Mouse (Mus musculus): Measurements from ENCODE around the gene Hmg20a. TPM values are rescaled to one million over a fixed set of nuclear protein-coding genes. Genes with fewer than 3 reads are reported as not detected.

The Hmg20a gene
- polyA plus RNA-seq, 1 experiment, result 138 TPM

- no peak overlapping the region for H3K27ac ChIP-seq (ENCODE audit: insufficient read depth, low read depth, low read length)
Observed at GRCm38 (mm10) chr9:56463046-56463445, 44.6 kb downstream of the Hmg20a start.

GRCm38 (mm10) chr9:56463686-56464515, 45.5 kb downstream of the Hmg20a start:
- H3K4me3 ChIP-seq (ENCODE audit: insufficient read depth, low read depth, low read length), result no peak overlapping the region
- peaks cover 14% of the 10 kb centered on the region for H3K4me1 ChIP-seq (ENCODE audit: control insufficient read depth, insufficient read depth, low read length)
- H3K27ac ChIP-seq (ENCODE audit: insufficient read depth, low read depth, low read length), result no peak overlapping the region
- TF ChIP-seq CTCF (IDR thresholded peaks at IDR 0.05; ENCODE audit: insufficient read depth, low read depth, low read length), result no peak
- no peak for TF ChIP-seq POLR2A (IDR thresholded peaks at IDR 0.05; ENCODE audit: insufficient read depth, low read depth, low read length)
- WGBS, result 64% methylated on average over 4 of the region's 4 CpGs

More at GRCm38 (mm10) chr9:56463046-56463445, 44.6 kb downstream of the Hmg20a start:
- peaks cover 14% of the 10 kb centered on the region for H3K4me1 ChIP-seq (ENCODE audit: control insufficient read depth, insufficient read depth, low read length)
- TF ChIP-seq POLR2A (IDR thresholded peaks at IDR 0.05; ENCODE audit: insufficient read depth, low read depth, low read length), result no peak
- no peak for TF ChIP-seq CTCF (IDR thresholded peaks at IDR 0.05; ENCODE audit: insufficient read depth, low read depth, low read length)
- WGBS, result 78% methylated on average over 2 of the region's 2 CpGs
- H3K4me3 ChIP-seq (ENCODE audit: insufficient read depth, low read depth, low read length), result no peak overlapping the region

GRCm38 (mm10) chr9:56464863-56465654, 46.6 kb downstream of the Hmg20a start:
- peaks cover 14% of the 10 kb centered on the region for H3K4me1 ChIP-seq (ENCODE audit: control insufficient read depth, insufficient read depth, low read length)
- TF ChIP-seq POLR2A (IDR thresholded peaks at IDR 0.05; ENCODE audit: insufficient read depth, low read depth, low read length) (no peak), CTCF (IDR thresholded peaks at IDR 0.05; ENCODE audit: insufficient read depth, low read depth, low read length) (no peak)
- 29% methylated on average over 23 of the region's 23 CpGs for WGBS
- H3K4me3 ChIP-seq (ENCODE audit: insufficient read depth, low read depth, low read length), result no peak overlapping the region
- H3K27ac ChIP-seq (ENCODE audit: insufficient read depth, low read depth, low read length), result no peak overlapping the region; the same call in 1 of the 2 replicates

GRCm38 (mm10) chr9:56466251-56466650, 47.8 kb downstream of the Hmg20a start:
- peaks cover 14% of the 10 kb centered on the region for H3K4me1 ChIP-seq (ENCODE audit: control insufficient read depth, insufficient read depth, low read length)
- TF ChIP-seq POLR2A (IDR thresholded peaks at IDR 0.05; ENCODE audit: insufficient read depth, low read depth, low read length) (no peak), CTCF (IDR thresholded peaks at IDR 0.05; ENCODE audit: insufficient read depth, low read depth, low read length) (no peak)
- WGBS, result 89% methylated on average over 4 of the region's 4 CpGs
- no peak overlapping the region for H3K27ac ChIP-seq (ENCODE audit: insufficient read depth, low read depth, low read length)
- no peak overlapping the region for H3K4me3 ChIP-seq (ENCODE audit: insufficient read depth, low read depth, low read length)

GRCm38 (mm10) chr9:56469656-56470055, 51.2 kb downstream of the Hmg20a start:
- TF ChIP-seq CTCF (IDR thresholded peaks at IDR 0.05; ENCODE audit: insufficient read depth, low read depth, low read length) (no peak), POLR2A (IDR thresholded peaks at IDR 0.05; ENCODE audit: insufficient read depth, low read depth, low read length) (no peak)
- WGBS, result 66% methylated on average over 2 of the region's 2 CpGs
- H3K27ac ChIP-seq (ENCODE audit: insufficient read depth, low read depth, low read length), result no peak overlapping the region
- peaks cover 10% of the 10 kb centered on the region; the same call in 1 of the 2 replicates for H3K4me1 ChIP-seq (ENCODE audit: control insufficient read depth, insufficient read depth, low read length)
- H3K4me3 ChIP-seq (ENCODE audit: insufficient read depth, low read depth, low read length), result no peak overlapping the region

GRCm38 (mm10) chr9:56470291-56470690, 51.9 kb downstream of the Hmg20a start:
- Histone ChIP-seq H3K4me1 (ENCODE audit: control insufficient read depth, insufficient read depth, low read length) (peaks cover 4% of the 10 kb centered on the region; the same call in 1 of the 2 replicates), H3K4me3 (ENCODE audit: insufficient read depth, low read depth, low read length) (no peak overlapping the region), H3K27ac (ENCODE audit: insufficient read depth, low read depth, low read length) (no peak overlapping the region)
- WGBS, result 58% methylated on average over 7 of the region's 7 CpGs
- TF ChIP-seq POLR2A (IDR thresholded peaks at IDR 0.05; ENCODE audit: insufficient read depth, low read depth, low read length), result no peak
- TF ChIP-seq CTCF (IDR thresholded peaks at IDR 0.05; ENCODE audit: insufficient read depth, low read depth, low read length), result no peak

- TF ChIP-seq CTCF (IDR thresholded peaks at IDR 0.05; ENCODE audit: insufficient read depth, low read depth, low read length), result no peak
- no peak overlapping the region for H3K4me3 ChIP-seq (ENCODE audit: insufficient read depth, low read depth, low read length)
- no peak overlapping the region for H3K27ac ChIP-seq (ENCODE audit: insufficient read depth, low read depth, low read length)
- H3K4me1 ChIP-seq (ENCODE audit: control insufficient read depth, insufficient read depth, low read length), result peaks cover 2% of the 10 kb centered on the region; the same call in 1 of the 2 replicates
- 91% methylated on average over 5 of the region's 5 CpGs for WGBS
Observed at GRCm38 (mm10) chr9:56478975-56479647, 60.7 kb downstream of the Hmg20a start.

GRCm38 (mm10) chr9:56482623-56483022, 64.2 kb downstream of the Hmg20a start:
- H3K4me1 ChIP-seq (ENCODE audit: control insufficient read depth, insufficient read depth, low read length), result peaks cover 2% of the 10 kb centered on the region; the same call in 1 of the 2 replicates
- H3K4me3 ChIP-seq (ENCODE audit: insufficient read depth, low read depth, low read length), result no peak overlapping the region
- TF ChIP-seq POLR2A (IDR thresholded peaks at IDR 0.05; ENCODE audit: insufficient read depth, low read depth, low read length), result no peak
- no peak for TF ChIP-seq CTCF (IDR thresholded peaks at IDR 0.05; ENCODE audit: insufficient read depth, low read depth, low read length)
- no peak overlapping the region for H3K27ac ChIP-seq (ENCODE audit: insufficient read depth, low read depth, low read length)
- 93% methylated on average over 4 of the region's 4 CpGs for WGBS

Measured in olfactory bulb, adult 2 months (tissue).